Mouse (Mus musculus) midbrain, postnatal 0 days (tissue): ENCODE data around the gene Ube2v1. TPM values are rescaled to one million over a fixed set of nuclear protein-coding genes. Genes with fewer than 3 reads are reported as not detected.

Source experiments
- ATAC-seq: fragments of 200-750 bp; cut with Nextera tagmentation; 2 replicates; pipeline ENCODE4 v1.8.0; 2017; ENCODE audit warnings: moderate number of reproducible peaks, mild to moderate bottlenecking, moderate TSS enrichment, moderate library complexity; ENCODE audit not compliant: low FRiP score
- DNase-seq: peaks from one replicate; pipeline ENCODE4 v3.0.0-alpha.2; 2015; ENCODE audit warnings: low spot score
- H3K27ac ChIP-seq: fragments of 300-500 bp; sonication (generic); 2 replicates; pipeline ENCODE4 v1.5.1; 2014; ENCODE audit warnings: low read depth, mild to moderate bottlenecking, low read length, mixed read lengths
- H3K27me3 ChIP-seq: fragments of 300-500 bp; sonication (generic); 2 replicates; pipeline ENCODE4 v1.6.1; 2014; ENCODE audit warnings: low read length, control low read depth, mixed read lengths; ENCODE audit not compliant: insufficient read depth
- H3K36me3 ChIP-seq: fragments of 300-500 bp; sonication (generic); 2 replicates; pipeline ENCODE4 v1.6.1; 2014; ENCODE audit warnings: low read length, control low read depth, mixed read lengths; ENCODE audit not compliant: insufficient read depth
- H3K4me1 ChIP-seq: fragments of 300-500 bp; sonication (generic); 2 replicates; pipeline ENCODE4 v1.6.1; 2014; ENCODE audit warnings: mild to moderate bottlenecking, control low read depth, antibody characterized with exemption, low read length, mixed read lengths; ENCODE audit not compliant: insufficient read depth
- H3K4me2 ChIP-seq: fragments of 300-500 bp; sonication (generic); 2 replicates; pipeline ENCODE4 v1.6.1; 2014; ENCODE audit warnings: low read depth, mild to moderate bottlenecking, low read length, mixed read lengths; ENCODE audit not compliant: poor library complexity, severe bottlenecking
- H3K4me3 ChIP-seq: fragments of 300-500 bp; sonication (generic); 2 replicates; pipeline ENCODE4 v1.5.1; 2014; ENCODE audit warnings: low read depth, mild to moderate bottlenecking, low read length, moderate library complexity
- H3K9ac ChIP-seq: fragments of 300-500 bp; sonication (generic); replicated peaks from 2 replicates; pipeline ENCODE4 v1.6.1; 2014; ENCODE audit warnings: mild to moderate bottlenecking, low read length, moderate library complexity, mixed read lengths; ENCODE audit not compliant: poor library complexity, severe bottlenecking
- H3K9me3 ChIP-seq: fragments of 300-500 bp; sonication (generic); 2 replicates; pipeline ENCODE4 v1.6.1; 2016; ENCODE audit warnings: low read length, control low read depth
- CTCF ChIP-seq: IDR thresholded peaks from 2 replicates; pipeline ENCODE4 v1.5.1; 2016; ENCODE audit warnings: antibody characterized with exemption, mild to moderate bottlenecking
- WGBS: fragments of 180-500 bp; shearing (Covaris S2); extraction: QIAGEN DNeasy Blood & Tissue Kit; methylation state at CpG from one replicate; pipeline ENCODE4 v1.1.7; 2014; 5-methylcytosine and 5-hydroxymethylcytosine counted together
- polyA plus RNA-seq: library from polyadenylated mRNA; unstranded; fragments of >200 nt; fragmentation: Nextera tagmentation; extraction: Ambion mirVana; gene quantifications from 2 replicates; pipeline ENCODE4 v1.2.1, GENCODE M21; 2015
- total RNA-seq: library from RNA; depleted of rRNA; stranded (reverse); fragments of >200 nt; gene quantifications from 2 replicates; pipeline ENCODE4 v1.2.3, GENCODE M21; 2014

Gene Ube2v1
- total and polyA plus RNA-seq, 2 experiments from 2014 or later, result 233 to 402 TPM

GRCm38 (mm10) chr2:167630421-167630820 lies 1.5 kb downstream of the Ube2v1 start:
- Histone ChIP-seq H3K36me3 (0 out of 2 replicates have a peak, but pooled peaks cover 3% of the 10 kb centered on the region), H3K9me3 (no peaks in the 10 kb centered on the region), H3K4me3 (peak overlapping the region; percentile 92), H3K27ac (no peak overlapping the region), H3K4me1 (peaks cover 15% of the 10 kb centered on the region), H3K27me3 (no peaks in the 10 kb centered on the region), H3K9ac (peak overlapping the region; percentile 93), H3K4me2 (peak overlapping the region; percentile 75)
- 79% methylated on average over 5 of the region's 5 CpGs for WGBS
- ATAC-seq, result no peak
- DNase-seq, result no peak
- no peak for TF ChIP-seq CTCF

DNA sequence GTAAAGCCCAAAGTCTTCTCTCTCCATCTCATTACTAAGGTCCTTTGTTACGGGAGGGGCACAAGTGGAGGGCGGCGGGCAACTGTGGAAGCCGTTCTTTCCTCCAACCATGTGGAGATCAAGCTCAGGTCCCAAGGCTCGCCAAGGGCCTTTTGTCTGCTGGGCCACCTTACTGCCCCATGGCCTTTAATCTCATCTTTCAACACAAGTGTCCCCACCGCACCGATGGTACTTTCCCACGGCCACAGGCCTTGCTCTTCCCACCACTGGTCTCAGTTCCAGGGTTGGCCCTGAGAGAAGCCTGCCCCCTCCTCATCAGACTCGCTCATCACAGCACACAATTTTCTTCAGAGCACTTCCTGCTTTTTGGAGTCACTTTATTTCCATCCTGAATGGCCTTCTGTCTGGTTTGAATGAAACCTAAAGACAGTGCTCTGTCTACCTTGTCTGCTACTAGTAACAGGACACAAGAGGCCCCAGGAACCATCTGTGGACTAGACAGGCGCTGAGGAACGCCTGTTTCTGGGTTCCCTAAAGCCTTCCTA lies 2.2 kb downstream of the Ube2v1 start:
- no peak overlapping the region for H3K4me3 ChIP-seq
- H3K27ac ChIP-seq, result no peak overlapping the region
- ATAC-seq (no peak), DNase-seq (no peak)
- H3K36me3 ChIP-seq, result 0 out of 2 replicates have a peak, but pooled peaks cover 3% of the 10 kb centered on the region
- H3K9ac ChIP-seq, result no peak overlapping the region
- no peak for TF ChIP-seq CTCF
- H3K9me3 ChIP-seq, result no peaks in the 10 kb centered on the region
- H3K4me1 ChIP-seq, result peaks cover 16% of the 10 kb centered on the region
- H3K27me3 ChIP-seq, result no peaks in the 10 kb centered on the region
- WGBS, result 65% methylated on average over 11 of the region's 11 CpGs
- peak overlapping the region; percentile 75; the same call in 1 of the 2 replicates for H3K4me2 ChIP-seq

DNA sequence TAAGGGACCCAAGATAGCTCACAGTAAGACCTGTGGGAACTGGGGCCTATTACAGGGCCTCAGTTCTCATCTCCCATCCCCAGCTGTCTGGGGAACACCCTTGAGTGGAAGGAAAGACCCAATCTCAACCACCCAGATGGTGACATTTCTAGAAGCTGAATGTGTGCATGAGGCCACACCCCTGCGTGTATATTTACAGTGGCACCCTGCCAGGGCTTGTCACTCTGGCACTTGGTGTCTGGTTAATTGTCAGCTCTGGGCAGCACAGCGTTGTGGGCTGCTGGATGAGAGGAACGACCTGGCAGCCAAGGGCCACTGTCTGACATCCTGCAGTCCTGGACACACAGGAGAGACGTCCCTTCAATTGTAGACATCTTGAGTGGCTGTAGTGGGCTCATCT lies 3.0 kb downstream of the Ube2v1 start:
- no peak overlapping the region for H3K4me2 ChIP-seq
- 0 out of 2 replicates have a peak, but pooled peaks cover 3% of the 10 kb centered on the region for H3K36me3 ChIP-seq
- H3K9me3 ChIP-seq, result no peaks in the 10 kb centered on the region
- DNase-seq (peak; percentile 24), ATAC-seq (no peak)
- no peak overlapping the region for H3K4me3 ChIP-seq
- no peak overlapping the region for H3K9ac ChIP-seq
- no peaks in the 10 kb centered on the region for H3K27me3 ChIP-seq
- H3K27ac ChIP-seq, result no peak overlapping the region
- peaks cover 14% of the 10 kb centered on the region for H3K4me1 ChIP-seq
- 71% methylated on average over 4 of the region's 4 CpGs for WGBS
- TF ChIP-seq CTCF, result no peak

GRCm38 (mm10) chr2:167627019-167627418 lies 4.9 kb downstream of the Ube2v1 start:
- H3K4me3 ChIP-seq, result no peak overlapping the region
- no peaks in the 10 kb centered on the region for H3K9me3 ChIP-seq
- H3K36me3 ChIP-seq, result 0 out of 2 replicates have a peak, but pooled peaks cover 3% of the 10 kb centered on the region
- DNase-seq, result no peak
- ATAC-seq, result no peak
- H3K9ac ChIP-seq, result no peak overlapping the region
- H3K27me3 ChIP-seq, result no peaks in the 10 kb centered on the region
- H3K27ac ChIP-seq, result no peak overlapping the region
- 80% methylated on average over 7 of the region's 7 CpGs for WGBS
- no peak for TF ChIP-seq CTCF
- H3K4me1 ChIP-seq, result peaks cover 14% of the 10 kb centered on the region
- H3K4me2 ChIP-seq, result no peak overlapping the region

- no peak for TF ChIP-seq CTCF
- H3K27ac ChIP-seq, result no peak overlapping the region
- ATAC-seq (no peak), DNase-seq (no peak)
- no peaks in the 10 kb centered on the region for H3K9me3 ChIP-seq
- no peak overlapping the region for H3K4me3 ChIP-seq
- no peak overlapping the region for H3K9ac ChIP-seq
- H3K4me1 ChIP-seq, result peaks cover 12% of the 10 kb centered on the region
- 0 out of 2 replicates have a peak, but pooled peaks cover 3% of the 10 kb centered on the region for H3K36me3 ChIP-seq
- no peaks in the 10 kb centered on the region for H3K27me3 ChIP-seq
- no peak overlapping the region for H3K4me2 ChIP-seq
- WGBS, result 38% methylated on average over 2 of the region's 2 CpGs
Measured at GRCm38 (mm10) chr2:167625670-167626069, 6.2 kb downstream of the Ube2v1 start.

- 79% methylated on average over 5 of the region's 6 CpGs for WGBS
- H3K4me2 ChIP-seq, result no peak overlapping the region
- no peak overlapping the region for H3K27ac ChIP-seq
- no peaks in the 10 kb centered on the region for H3K9me3 ChIP-seq
- DNase-seq (no peak), ATAC-seq (no peak)
- H3K27me3 ChIP-seq, result no peaks in the 10 kb centered on the region
- H3K36me3 ChIP-seq, result 0 out of 2 replicates have a peak, but pooled peaks cover 3% of the 10 kb centered on the region
- no peak overlapping the region for H3K9ac ChIP-seq
- H3K4me3 ChIP-seq, result no peak overlapping the region
- H3K4me1 ChIP-seq, result 0 out of 2 replicates have a peak, but pooled peaks cover 6% of the 10 kb centered on the region
- no peak for TF ChIP-seq CTCF
Measured at GRCm38 (mm10) chr2:167624368-167625075, 7.4 kb downstream of the Ube2v1 start.
